Mouse (Mus musculus) 3134 (cell line): Measurements from ENCODE around the gene Mnat1.
"Not testable (repeated sequence)": the region's sequence is repeated elsewhere in the genome, so short reads cannot be mapped to it uniquely, and the experiment has no call there.

Experiments
- DNase-seq: peaks from one replicate; pipeline ENCODE4 v3.0.0-alpha.2; 2011; ENCODE audit warnings: low spot score; ENCODE audit not compliant: insufficient read length; ENCODE audit errors: extremely low read depth

Gene Mnat1

GRCm38 (mm10) chr12:73140732-73141131 is 17.2 kb downstream of the Mnat1 start:
- DNase-seq, result no peak

- DNase-seq, result peak; percentile 70
Measured at GRCm38 (mm10) chr12:73147236-73147635, 23.7 kb downstream of the Mnat1 start.

GRCm38 (mm10) chr12:73151038-73151437 is 27.5 kb downstream of the Mnat1 start:
- DNase-seq, result not testable (repeated sequence)

- DNase-seq, result no peak
Measured at GRCm38 (mm10) chr12:73154150-73154549, 30.6 kb downstream of the Mnat1 start.

GRCm38 (mm10) chr12:73160341-73160740 is 36.8 kb downstream of the Mnat1 start:
- no peak for DNase-seq

GRCm38 (mm10) chr12:73162408-73163181 is 39.1 kb downstream of the Mnat1 start:
- DNase-seq, result no peak

GRCm38 (mm10) chr12:73170794-73171193 is 47.3 kb downstream of the Mnat1 start:
- DNase-seq, result no peak

GRCm38 (mm10) chr12:73183896-73184295 is 60.4 kb downstream of the Mnat1 start:
- DNase-seq, result no peak

GRCm38 (mm10) chr12:73197363-73197762 is 73.8 kb downstream of the Mnat1 start:
- DNase-seq, result no peak

GRCm38 (mm10) chr12:73198451-73198850 is 74.9 kb downstream of the Mnat1 start:
- no peak for DNase-seq

- no peak for DNase-seq
Measured at GRCm38 (mm10) chr12:73199375-73199774, 75.9 kb downstream of the Mnat1 start.

- peak; percentile 43 for DNase-seq
Measured at GRCm38 (mm10) chr12:73201587-73201986, 78.1 kb downstream of the Mnat1 start.

- no peak for DNase-seq
Measured at GRCm38 (mm10) chr12:73205710-73206649, 82.5 kb downstream of the Mnat1 start.

- DNase-seq, result no peak
Measured at GRCm38 (mm10) chr12:73207008-73207407, 83.5 kb downstream of the Mnat1 start.

GRCm38 (mm10) chr12:73207461-73207860 is 83.9 kb downstream of the Mnat1 start:
- no peak for DNase-seq

- DNase-seq, result no peak
Measured at GRCm38 (mm10) chr12:73208518-73208917, 85.0 kb downstream of the Mnat1 start.

GRCm38 (mm10) chr12:73209117-73209516 is 85.6 kb downstream of the Mnat1 start:
- DNase-seq, result no peak

- no peak for DNase-seq
Measured at GRCm38 (mm10) chr12:73210454-73210853, 86.9 kb downstream of the Mnat1 start.

- no peak for DNase-seq
Measured at GRCm38 (mm10) chr12:73215773-73216172, 92.3 kb downstream of the Mnat1 start.

- no peak for DNase-seq
Measured at GRCm38 (mm10) chr12:73218632-73219031, 95.1 kb downstream of the Mnat1 start.

- DNase-seq, result no peak
Measured at GRCm38 (mm10) chr12:73221235-73221634, 97.7 kb downstream of the Mnat1 start.

GRCm38 (mm10) chr12:73223872-73224271 is 100.4 kb downstream of the Mnat1 start:
- DNase-seq, result no peak
